ENCODE assay signal across 17 mouse cellular contexts in the genomic region with DNA sequence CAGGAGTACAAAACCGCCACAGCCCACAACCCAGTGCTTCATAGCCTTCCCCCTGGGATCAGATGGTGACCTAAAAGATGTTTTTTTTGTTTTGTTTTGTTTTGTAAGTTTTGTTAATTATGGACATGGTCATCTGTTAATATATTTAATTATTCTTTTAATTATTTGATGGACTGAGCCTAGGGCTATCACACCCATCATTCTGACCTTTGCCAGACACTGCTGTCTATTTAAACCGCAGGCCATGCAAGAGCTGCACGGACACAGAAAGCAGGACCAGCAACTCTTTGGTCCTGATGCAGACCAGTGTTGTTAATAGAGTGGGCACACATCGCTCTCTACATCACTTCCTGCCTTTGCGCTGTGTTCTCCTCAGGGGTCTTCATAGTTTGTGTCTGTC. TPM values are rescaled to one million over a fixed set of nuclear protein-coding genes. Genes with fewer than 3 reads are reported as not detected.
DNase-seq lines count a peak whose midpoint lies in the region; ATAC-seq lines count a peak whose summit lies in the region.
"Had no signal": no experiment of that assay in that cellular context is flagged by ENCODE, and none has a peak within 500 bp of the region (broad histone marks: within the 10 kb centered on the region; RNA-seq: fewer than 3 reads in every experiment).

No protein-coding gene starts in this region.

- H3K4me2 ChIP-seq in heart, embryonic 11.5 days: no peak overlapping the region
- no peak overlapping the region for H3K4me2 ChIP-seq in midbrain, embryonic 11.5 days

- DNase-seq in heart, adult 11 months: peak; percentile 51
- DNase-seq in heart, postnatal 14 days: no peak
- DNase-seq in heart, embryonic 10.5 days (ENCODE audit: low spot score): peak; percentile 67
- peak; percentile 69 for DNase-seq in midbrain, embryonic 11.5 days (ENCODE audit: low spot score, missing footprints)
- DNase-seq in midbrain, embryonic 10.5 days (ENCODE audit: low spot score): no peak
- DNase-seq in testis, postnatal 10 days (ENCODE audit: low spot score): peak; percentile 23
- DNase-seq in testis, postnatal 14 days (ENCODE audit: low spot score): no peak
- DNase-seq: adrenal gland, postnatal 25 days; B cell, adult 2 months; cerebellum, adult 11 months; cerebellum, adult 11-12 months had no signal

- no peaks in the 10 kb centered on the region for H3K27me3 ChIP-seq in heart, embryonic 10.5 days (ENCODE audit: insufficient read depth, poor library complexity, severe bottlenecking)
- H3K27me3 ChIP-seq in heart, embryonic 11.5 days (ENCODE audit: control insufficient read depth, insufficient read depth, low read length): no peaks in the 10 kb centered on the region
- no peaks in the 10 kb centered on the region for H3K27me3 ChIP-seq in midbrain, embryonic 11.5 days (ENCODE audit: control insufficient read depth, insufficient read depth, low read length)
- H3K27me3 ChIP-seq in midbrain, embryonic 10.5 days (ENCODE audit: low read depth, poor library complexity, severe bottlenecking): no peaks in the 10 kb centered on the region
- H3K27me3 ChIP-seq: CH12.LX, Patski had no signal

- H3K36me3 ChIP-seq in heart, embryonic 10.5 days: peaks cover 18% of the 10 kb centered on the region
- no peaks in the 10 kb centered on the region for H3K36me3 ChIP-seq in heart, embryonic 11.5 days (ENCODE audit: control insufficient read depth, insufficient read depth, low read length)
- no peaks in the 10 kb centered on the region; the same call in 1 of the 2 replicates for H3K36me3 ChIP-seq in midbrain, embryonic 11.5 days (ENCODE audit: control insufficient read depth, insufficient read depth, low read length)
- H3K36me3 ChIP-seq in midbrain, embryonic 10.5 days: peaks cover 19% of the 10 kb centered on the region

- no peak for ATAC-seq in heart, embryonic 11.5 days (replicated peaks; ENCODE audit: insufficient number of reproducible peaks, low FRiP score, low TSS enrichment)
- ATAC-seq in midbrain, embryonic 11.5 days (ENCODE audit: low FRiP score): no peak
- ATAC-seq: activated CD4-positive, CD25-positive, alpha-beta regulatory T cell, adult 4 months; CD4-positive, CD25-positive, alpha-beta regulatory T cell, adult 4 months; Patski had no signal

- H3K27ac ChIP-seq in heart, embryonic 10.5 days: no peak overlapping the region
- H3K27ac ChIP-seq in heart, embryonic 11.5 days (ENCODE audit: low read depth, low read length): no peak overlapping the region
- no peak overlapping the region for H3K27ac ChIP-seq in midbrain, embryonic 11.5 days (ENCODE audit: low read depth, low read length)
- H3K27ac ChIP-seq in midbrain, embryonic 10.5 days (replicated peaks): no peak overlapping the region

- H3K9me3 ChIP-seq in heart, embryonic 10.5 days: no peaks in the 10 kb centered on the region
- H3K9me3 ChIP-seq in heart, embryonic 11.5 days (replicated peaks; ENCODE audit: control insufficient read depth, low read length): no peaks in the 10 kb centered on the region
- no peaks in the 10 kb centered on the region for H3K9me3 ChIP-seq in midbrain, embryonic 11.5 days (ENCODE audit: control insufficient read depth, low read length)
- H3K9me3 ChIP-seq in midbrain, embryonic 10.5 days (replicated peaks): no peaks in the 10 kb centered on the region
- H3K9me3 ChIP-seq: G1E had no signal

- H3K4me3 ChIP-seq in heart, embryonic 10.5 days: no peak overlapping the region
- no peak overlapping the region for H3K4me3 ChIP-seq in heart, embryonic 11.5 days (ENCODE audit: low read depth, low read length)
- H3K4me3 ChIP-seq in midbrain, embryonic 11.5 days (ENCODE audit: low read depth, low read length): no peak overlapping the region
- H3K4me3 ChIP-seq in midbrain, embryonic 10.5 days: no peak overlapping the region

- peaks cover 4% of the 10 kb centered on the region; the same call in 1 of the 2 replicates for H3K4me1 ChIP-seq in heart, embryonic 10.5 days
- peaks cover 6% of the 10 kb centered on the region; the same call in 1 of the 2 replicates for H3K4me1 ChIP-seq in heart, embryonic 11.5 days (ENCODE audit: control insufficient read depth, insufficient read depth, low read length)
- no peaks in the 10 kb centered on the region for H3K4me1 ChIP-seq in midbrain, embryonic 11.5 days (ENCODE audit: control insufficient read depth, insufficient read depth, low read length)
- no peaks in the 10 kb centered on the region for H3K4me1 ChIP-seq in midbrain, embryonic 10.5 days

- WGBS in heart, embryonic 10.5 days: 85% methylated on average over 5 of the region's 5 CpGs
- 90% methylated on average over 5 of the region's 5 CpGs for WGBS in heart, embryonic 11.5 days (ENCODE audit: insufficient replicate concordance)
- WGBS in midbrain, embryonic 11.5 days: 95% methylated on average over 5 of the region's 5 CpGs
- 86% methylated on average over 5 of the region's 5 CpGs for WGBS in midbrain, embryonic 10.5 days

- H3K9ac ChIP-seq in heart, embryonic 11.5 days (ENCODE audit: low read depth, low read length): no peak overlapping the region
- no peak overlapping the region for H3K9ac ChIP-seq in midbrain, embryonic 11.5 days (ENCODE audit: low read length)

- intact Hi-C loops in heart, postnatal 14 days (cut with DNase I): no loop called here

RNA-seq across cellular contexts. Expression of a gene that starts 24.5 kb away (rescaled TPM):
- 10 to 100 TPM; 15.8 to 17.0 TPM for total RNA-seq in heart, postnatal 14 days (2021)
- polyA plus RNA-seq in heart, embryonic 10.5 days (2016; fragmentation: Nextera tagmentation; extraction: Ambion mirVana): 52.8 and 60.8 TPM in 2 replicates
- 45.7 and 50.7 TPM in 2 replicates for polyA plus RNA-seq in heart, embryonic 11.5 days (2014; fragmentation: Nextera tagmentation; extraction: Ambion mirVana)
- 65.6 and 67.1 TPM in 2 replicates for polyA plus RNA-seq in midbrain, embryonic 11.5 days (2014; fragmentation: Nextera tagmentation; extraction: Ambion mirVana)
- polyA plus RNA-seq in midbrain, embryonic 10.5 days (2016; fragmentation: Nextera tagmentation; extraction: Ambion mirVana): 63.4 and 70.0 TPM in 2 replicates

Comparison
In these comparisons a context has a peak if more than half of its experiments do, and no peak if none do; other contexts are left out.
1. DNase-seq: peak in heart, adult 11 months (single experiment), heart, embryonic 10.5 days (single experiment), midbrain, embryonic 11.5 days (single experiment) and testis, postnatal 10 days (single experiment); none in heart, postnatal 14 days (0 of 2), midbrain, embryonic 10.5 days (single experiment) and testis, postnatal 14 days (single experiment).